Mouse (Mus musculus) thymus, postnatal 36 days (tissue): Measurements from ENCODE around the gene Gm17428.
"Not testable (repeated sequence)": the region's sequence is repeated elsewhere in the genome, so short reads cannot be mapped to it uniquely, and the experiment has no call there.

ENCODE experiments used
- DNase-seq, 2 experiments: peaks; one replicate each; pipeline ENCODE4 v3.0.0; 2022; ENCODE audit warnings: mixed read lengths in 2 of 2

The Gm17428 gene

GRCm38 (mm10) chr14:54992196-54992595, 15.5 kb downstream of the Gm17428 start:
- DNase-seq = no peak

- DNase-seq = no peak
Observed at GRCm38 (mm10) chr14:54993636-54994035, 16.9 kb downstream of the Gm17428 start.

GRCm38 (mm10) chr14:54994136-54994868, 17.6 kb downstream of the Gm17428 start, which contains the start of gene Myh7:
Gene Myh7 (minus strand): TSS chr14:54994626.
- DNase-seq = no peak

- DNase-seq = no peak
Observed at GRCm38 (mm10) chr14:54994869-54995186, 18.1 kb downstream of the Gm17428 start.

DNA sequence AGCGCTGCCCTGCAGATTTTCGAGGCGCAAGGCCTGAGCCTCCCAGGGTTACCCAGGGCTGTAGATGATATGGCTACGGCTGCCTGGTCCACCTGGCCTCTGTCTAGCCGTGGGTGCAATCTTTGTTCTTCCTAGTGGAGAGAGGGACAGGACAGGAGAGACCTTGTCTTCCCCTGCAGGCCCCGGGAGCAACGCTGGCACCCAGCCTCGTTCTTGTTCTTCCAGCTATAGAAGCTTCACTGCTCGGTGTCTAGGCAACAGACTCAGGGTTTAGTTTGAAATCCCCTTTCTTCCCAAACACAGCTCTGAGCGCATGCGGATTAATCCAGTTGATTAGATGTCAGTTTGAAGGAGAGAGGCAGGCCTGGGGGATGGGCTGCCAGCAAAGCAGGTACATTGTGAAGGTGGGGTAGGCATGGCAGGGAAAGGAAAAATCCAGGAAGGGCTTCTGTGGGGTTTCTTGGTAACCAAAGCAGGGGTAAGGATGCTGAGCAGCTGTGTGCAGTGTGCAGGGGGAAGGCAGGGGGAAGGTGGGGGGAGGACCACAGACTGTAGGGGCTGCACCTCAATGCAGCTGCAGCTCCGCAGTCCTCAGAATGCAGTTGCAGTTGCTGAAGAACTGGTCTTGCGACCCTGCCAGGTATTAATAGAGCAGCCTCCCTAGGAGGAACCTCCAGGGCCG, 18.9 kb downstream of the Gm17428 start:
- DNase-seq = no peak

GRCm38 (mm10) chr14:54996793-54997192, 20.1 kb downstream of the Gm17428 start:
- DNase-seq = no peak

GRCm38 (mm10) chr14:54997297-54997696, 20.6 kb downstream of the Gm17428 start:
- no peak for DNase-seq

- DNase-seq = no peak
Observed at GRCm38 (mm10) chr14:54998680-54999079, 21.9 kb downstream of the Gm17428 start.

GRCm38 (mm10) chr14:54999868-55000267, 23.1 kb downstream of the Gm17428 start:
- DNase-seq = not testable (repeated sequence)

DNA sequence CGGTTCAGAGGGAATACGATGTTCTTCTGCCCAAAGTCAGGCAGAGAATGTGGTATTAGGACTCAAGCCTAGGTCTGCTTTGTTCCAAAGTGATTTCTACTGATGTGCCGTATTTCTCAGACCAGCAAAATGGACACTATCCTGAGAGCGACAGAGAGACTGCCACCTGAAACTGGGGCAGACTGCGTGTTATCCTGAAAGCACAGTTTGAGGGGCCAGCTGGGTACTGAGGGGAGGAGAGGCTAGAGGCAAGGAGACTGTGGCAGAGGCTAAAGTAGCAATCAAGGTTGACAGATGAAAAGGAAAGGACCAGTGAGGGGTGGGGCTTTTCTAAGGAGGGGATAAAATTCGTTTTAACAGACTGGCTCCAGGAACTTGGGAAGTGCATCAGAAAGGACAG, 24.1 kb downstream of the Gm17428 start:
- DNase-seq = no peak

- no peak for DNase-seq
Observed at GRCm38 (mm10) chr14:55001446-55001845, 24.7 kb downstream of the Gm17428 start.

DNA sequence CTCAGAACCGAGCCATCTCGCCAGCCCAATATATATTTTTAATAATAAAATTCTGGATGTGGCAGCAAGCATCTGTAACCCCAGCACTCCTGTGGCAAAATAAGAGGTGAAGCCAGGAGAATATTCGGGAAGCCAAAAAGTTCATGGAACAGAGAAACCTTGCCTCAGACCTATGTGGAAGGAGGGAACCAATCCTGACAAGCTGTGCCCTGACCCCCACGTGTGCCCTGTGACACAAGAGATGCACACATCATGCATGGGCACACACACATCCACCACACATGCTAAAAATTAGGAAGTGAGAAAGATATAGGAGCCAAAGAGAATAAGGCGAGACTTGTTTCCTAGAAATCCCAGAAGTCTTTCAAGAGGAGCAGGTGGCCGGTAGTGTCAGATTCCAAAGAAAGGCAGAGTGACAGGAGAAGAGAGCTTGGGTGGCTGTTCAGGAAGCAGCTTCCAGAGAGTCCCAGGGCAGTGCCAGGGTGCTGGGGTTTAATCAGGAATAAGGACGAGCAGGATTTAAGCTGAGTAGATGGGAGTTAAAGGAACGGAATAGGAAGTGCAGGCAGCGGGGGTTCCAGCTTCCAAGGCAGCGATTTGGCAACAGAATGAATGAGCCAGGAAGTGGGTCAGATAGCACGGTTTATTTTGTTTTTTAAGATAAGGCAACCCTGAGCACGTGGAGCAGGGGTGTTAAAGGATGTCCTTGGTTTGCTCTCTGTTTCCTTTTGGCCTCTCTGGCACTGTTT, 25.4 kb downstream of the Gm17428 start:
- no peak for DNase-seq

DNA sequence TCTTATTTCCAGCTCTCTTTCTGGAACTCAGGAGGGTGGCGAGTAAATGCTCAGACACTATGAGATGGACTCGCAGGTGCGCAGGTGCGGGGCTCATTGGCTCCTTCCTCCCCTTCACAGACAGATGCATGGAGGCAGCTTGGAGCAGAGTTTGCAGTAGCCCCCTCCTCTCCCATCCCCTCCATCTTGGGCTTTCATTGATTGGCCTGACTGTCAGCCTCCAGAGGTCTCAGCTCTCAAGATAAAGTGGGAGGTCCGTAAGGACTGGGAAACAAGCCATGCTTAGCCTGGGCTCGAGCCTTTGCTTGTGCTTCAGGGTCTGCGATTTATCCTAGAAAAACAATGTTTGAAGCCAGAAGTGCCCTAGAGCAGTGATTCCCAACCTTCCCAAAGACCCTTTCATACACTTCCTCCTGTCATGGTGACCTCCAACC, 26.0 kb downstream of the Gm17428 start:
- no peak for DNase-seq

DNA sequence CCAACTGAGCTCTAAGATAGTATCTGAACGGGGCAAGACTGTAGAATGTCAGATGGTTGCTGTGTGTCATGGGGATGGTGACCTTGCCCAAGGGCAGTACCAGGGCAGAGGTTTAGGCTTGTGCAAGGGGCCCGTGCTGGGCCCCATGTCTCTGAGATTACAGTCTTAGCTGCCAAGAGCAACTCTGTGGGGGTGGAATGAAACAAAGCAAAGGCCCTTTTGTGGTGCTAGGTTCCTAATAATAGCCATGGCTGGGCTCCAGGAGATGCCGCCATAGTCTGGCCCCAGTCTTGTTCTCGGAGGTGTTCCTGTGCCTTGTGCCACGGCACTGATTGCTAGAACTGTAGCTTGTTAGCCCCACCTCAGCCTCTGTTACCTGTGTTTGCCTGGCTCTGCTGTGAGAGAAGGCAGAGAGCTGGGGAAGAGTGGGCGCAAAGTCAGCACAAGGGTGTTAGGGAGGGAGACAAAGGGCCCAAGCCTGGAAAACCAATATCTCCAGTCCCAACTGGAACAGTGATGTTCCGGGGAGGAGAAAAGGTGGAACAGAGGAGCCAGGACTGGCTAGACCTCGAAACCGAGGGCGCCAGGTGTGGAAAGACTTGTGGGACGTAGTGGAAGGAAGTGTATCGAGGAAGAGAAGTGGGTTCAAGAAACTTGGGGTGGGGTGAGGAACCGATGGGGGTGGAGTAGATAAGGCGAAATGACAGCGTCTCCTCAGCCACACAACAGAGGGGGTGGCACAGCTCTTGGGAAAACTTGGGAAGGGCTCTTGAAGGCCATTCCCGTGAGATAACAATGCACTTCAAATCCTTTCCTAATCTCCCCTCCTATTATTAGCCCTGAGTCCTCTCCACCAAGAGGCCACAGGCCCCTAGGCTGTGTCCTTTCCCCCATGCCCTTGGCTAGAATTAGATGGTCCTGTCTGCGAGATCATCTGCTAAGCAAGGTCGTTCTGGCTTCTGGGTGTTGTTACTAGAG, 27.4 kb downstream of the Gm17428 start:
- DNase-seq = no peak

- no peak for DNase-seq
Observed at GRCm38 (mm10) chr14:55005506-55005905, 28.8 kb downstream of the Gm17428 start.

- DNase-seq = no peak
Observed at GRCm38 (mm10) chr14:55005967-55006366, 29.2 kb downstream of the Gm17428 start.

- no peak for DNase-seq
Observed at GRCm38 (mm10) chr14:55006541-55006940, 29.8 kb downstream of the Gm17428 start.

DNA sequence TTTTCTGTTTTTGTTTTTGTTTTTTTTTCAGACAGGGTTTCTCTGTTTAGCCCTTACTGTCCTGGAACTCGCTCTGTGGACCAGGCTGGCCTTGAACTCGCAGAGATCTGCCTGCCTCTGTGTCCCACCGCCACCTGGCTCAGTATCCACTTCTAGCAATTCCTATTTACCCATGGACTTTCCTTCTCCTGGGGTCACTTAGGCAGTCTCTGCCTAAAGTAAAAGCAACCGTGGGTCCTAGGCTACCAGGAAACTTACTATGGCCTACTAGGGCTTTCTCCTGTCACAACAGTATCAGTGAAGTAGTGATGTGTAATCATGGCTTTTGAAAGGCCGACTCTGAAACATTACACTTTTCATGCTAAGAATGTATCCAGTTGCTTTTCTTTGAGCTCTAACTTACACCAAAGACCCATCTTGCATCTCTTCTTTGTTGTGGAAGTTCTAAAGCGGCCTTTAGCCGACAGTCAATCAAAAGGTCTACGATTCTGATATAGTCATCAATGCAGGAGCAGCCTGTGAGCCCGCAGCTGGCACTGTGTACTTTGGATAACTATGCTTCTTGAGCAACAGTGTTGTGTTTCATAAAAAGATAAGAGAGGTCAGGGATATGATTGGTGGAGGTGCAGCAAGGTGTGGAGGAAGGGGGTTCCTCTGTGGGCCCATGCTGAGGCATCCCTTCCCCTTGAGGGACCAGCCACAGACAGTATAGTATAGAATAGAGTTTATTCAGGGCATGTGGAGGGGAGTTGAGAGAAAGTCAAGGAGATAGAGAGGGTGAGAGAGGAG, 30.6 kb downstream of the Gm17428 start:
- DNase-seq = no peak

- DNase-seq = no peak
Observed at GRCm38 (mm10) chr14:55008417-55008816, 31.7 kb downstream of the Gm17428 start.

GRCm38 (mm10) chr14:55011116-55011515, 34.4 kb downstream of the Gm17428 start:
- peak in 1 of 2 experiments; percentile 13 for DNase-seq

- DNase-seq = no peak
Observed at GRCm38 (mm10) chr14:55014591-55014990, 37.9 kb downstream of the Gm17428 start.
